Mouse (Mus musculus) MEL (cell line): Measurements from ENCODE around the gene S100pbp. TPM values are rescaled to one million over a fixed set of nuclear protein-coding genes. Genes with fewer than 3 reads are reported as not detected.
A peak's percentile ranks its signal among the peaks of the same experiment; 100 is the strongest.

Experiments
- DNase-seq: peaks from one replicate; pipeline ENCODE4 v3.0.0; 2011; ENCODE audit warnings: low read depth, low spot score
- H3K27ac ChIP-seq: 2 replicates; pipeline ENCODE4 v1.5.1; 2012; ENCODE audit warnings: low read depth, mild to moderate bottlenecking, control low read depth, low read length, moderate library complexity; ENCODE audit not compliant: control insufficient read depth
- H3K27me3 ChIP-seq, 2 experiments: fragments of 150-350 bp in 1 of 2; sonication (generic) in 1 of 2; 2 replicates each; pipeline ENCODE4 v1.6.1; 2012; ENCODE audit warnings: low read length in 2 of 2, mild to moderate bottlenecking in 2 of 2, improper control_type of control experiment in 1 of 2, moderate library complexity in 1 of 2; ENCODE audit not compliant: insufficient read depth in 2 of 2, control insufficient read depth in 1 of 2
- H3K36me3 ChIP-seq, 2 experiments: 2 replicates each; pipeline ENCODE4 v1.6.1; 2012 to 2014; ENCODE audit warnings: low read length in 2 of 2, improper control_type of control experiment in 1 of 2, inconsistent platforms in 1 of 2, mild to moderate bottlenecking in 1 of 2; ENCODE audit not compliant: insufficient read depth in 2 of 2, control insufficient read depth in 1 of 2
- H3K4me1 ChIP-seq, 2 experiments: fragments of 150-350 bp in 1 of 2; sonication (generic) in 1 of 2; 2 replicates each; pipeline ENCODE4 v1.6.1; 2012; ENCODE audit warnings: low read length in 2 of 2, improper control_type of control experiment in 1 of 2, mild to moderate bottlenecking in 1 of 2; ENCODE audit not compliant: insufficient read depth in 2 of 2, control insufficient read depth in 1 of 2
- H3K4me3 ChIP-seq, 2 experiments: fragments of 150-350 bp in 1 of 2; sonication (generic) in 1 of 2; 2 replicates each; pipeline ENCODE4 v1.5.1; 2012; ENCODE audit warnings: low read depth in 2 of 2, low read length in 2 of 2, mild to moderate bottlenecking in 2 of 2, moderate library complexity in 2 of 2, control low read depth in 1 of 2, improper control_type of control experiment in 1 of 2; ENCODE audit not compliant: control insufficient read depth in 1 of 2, insufficient read depth in 1 of 2
- H3K79me2 ChIP-seq: 2 replicates; pipeline ENCODE4 v1.6.1; 2012; ENCODE audit warnings: mild to moderate bottlenecking, low read length, moderate library complexity; ENCODE audit not compliant: control insufficient read depth, poor library complexity, insufficient read depth
- H3K9ac ChIP-seq: 2 replicates; pipeline ENCODE4 v1.6.1; 2012; ENCODE audit warnings: low read depth, mild to moderate bottlenecking, control low read depth, low read length, moderate library complexity; ENCODE audit not compliant: control insufficient read depth, poor library complexity, severe bottlenecking
- H3K9me3 ChIP-seq: fragments of 150-350 bp; sonication (generic); replicated peaks from 2 replicates; pipeline ENCODE4 v1.6.1; 2012; ENCODE audit warnings: mild to moderate bottlenecking, low read length, improper control_type of control experiment, moderate library complexity; ENCODE audit not compliant: insufficient read depth
- CHD1 ChIP-seq: IDR thresholded peaks from 2 replicates; pipeline ENCODE4 v1.6.1; 2012; ENCODE audit warnings: low read depth, mild to moderate bottlenecking, inconsistent platforms, low read length, improper control_type of control experiment
- CHD2 ChIP-seq: IDR thresholded peaks from 2 replicates; pipeline ENCODE4 v1.6.1; 2011; ENCODE audit warnings: low read length, improper control_type of control experiment
- CTCF ChIP-seq, 3 experiments: IDR thresholded peaks in 2 of 3; conservative IDR thresholded peaks in 1 of 3; 2 replicates each; pipeline ENCODE4 v1.5.1; 2011 to 2012; ENCODE audit warnings: low read length in 3 of 3, low read depth in 2 of 3, mild to moderate bottlenecking in 2 of 3, improper control_type of control experiment in 1 of 3, inconsistent platforms in 1 of 3, mixed read lengths in 1 of 3, moderate library complexity in 1 of 3; ENCODE audit not compliant: control insufficient read depth in 1 of 3, insufficient read depth in 1 of 3, poor library complexity in 1 of 3, severe bottlenecking in 1 of 3
- EP300 ChIP-seq, 2 experiments: IDR thresholded peaks; 2 replicates each; pipeline ENCODE4 v1.6.1; 2011; ENCODE audit warnings: improper control_type of control experiment in 2 of 2, low read length in 2 of 2, low read depth in 1 of 2, mild to moderate bottlenecking in 1 of 2
- ETS1 ChIP-seq: IDR thresholded peaks from 2 replicates; pipeline ENCODE4 v1.6.1; 2012; ENCODE audit warnings: low read depth, mild to moderate bottlenecking, inconsistent platforms, low read length, improper control_type of control experiment, moderate library complexity
- GATA1 ChIP-seq: IDR thresholded peaks from 2 replicates; pipeline ENCODE4 v1.6.1; 2011; ENCODE audit warnings: low read depth, low read length, improper control_type of control experiment
- HCFC1 ChIP-seq: IDR thresholded peaks from 2 replicates; pipeline ENCODE4 v1.6.1; 2012; ENCODE audit warnings: low read depth, mild to moderate bottlenecking, inconsistent platforms, low read length, improper control_type of control experiment, moderate library complexity
- JUND ChIP-seq: IDR thresholded peaks from 2 replicates; pipeline ENCODE4 v1.6.1; 2011; ENCODE audit warnings: low read depth, mild to moderate bottlenecking, improper control_type of control experiment, low read length
- KAT2A ChIP-seq: conservative IDR thresholded peaks from 2 replicates; pipeline ENCODE4 v1.6.1; 2012; ENCODE audit warnings: low read depth, low read length, improper control_type of control experiment, inconsistent platforms
- MAFK ChIP-seq: IDR thresholded peaks from 2 replicates; pipeline ENCODE4 v1.6.1; 2011; ENCODE audit warnings: low read depth, mild to moderate bottlenecking, low read length, improper control_type of control experiment, borderline replicate concordance
- MAX ChIP-seq: IDR thresholded peaks from 2 replicates; pipeline ENCODE4 v1.6.1; 2011; ENCODE audit warnings: low read length, improper control_type of control experiment
- MAZ ChIP-seq: IDR thresholded peaks from 2 replicates; pipeline ENCODE4 v1.6.1; 2012; ENCODE audit warnings: low read depth, mild to moderate bottlenecking, inconsistent platforms, low read length, improper control_type of control experiment
- MEF2A ChIP-seq: IDR thresholded peaks from 2 replicates; pipeline ENCODE4 v1.6.1; 2014; ENCODE audit warnings: low read depth, mild to moderate bottlenecking, inconsistent platforms, low read length, improper control_type of control experiment; ENCODE audit not compliant: poor library complexity, insufficient replicate concordance, severe bottlenecking; ENCODE audit errors: extremely low read depth
- MYB ChIP-seq: IDR thresholded peaks from 2 replicates; pipeline ENCODE4 v1.6.1; 2011; ENCODE audit warnings: mild to moderate bottlenecking, low read depth, low read length, improper control_type of control experiment
- MYC ChIP-seq: IDR thresholded peaks from 2 replicates; pipeline ENCODE4 v1.6.1; 2011; ENCODE audit warnings: low read depth, mild to moderate bottlenecking, low read length, improper control_type of control experiment, moderate library complexity
- NRF1 ChIP-seq: IDR thresholded peaks from 2 replicates; pipeline ENCODE4 v1.6.1; 2014; ENCODE audit warnings: low read depth, mild to moderate bottlenecking, inconsistent platforms, low read length, improper control_type of control experiment, moderate library complexity; ENCODE audit not compliant: poor library complexity, insufficient read depth, severe bottlenecking
- POLR2A ChIP-seq, 2 experiments: IDR thresholded peaks; 2 replicates each; pipeline ENCODE4 v1.6.1; 2011 to 2012; ENCODE audit warnings: low read length in 2 of 2, mild to moderate bottlenecking in 2 of 2, control low read depth in 1 of 2, improper control_type of control experiment in 1 of 2, low read depth in 1 of 2, moderate library complexity in 1 of 2; ENCODE audit not compliant: control insufficient read depth in 1 of 2, insufficient read depth in 1 of 2, poor library complexity in 1 of 2
- POLR2AphosphoS2 ChIP-seq: IDR thresholded peaks from 2 replicates; pipeline ENCODE4 v1.6.1; 2011; ENCODE audit warnings: low read length, improper control_type of control experiment
- RAD21 ChIP-seq: IDR thresholded peaks from 2 replicates; pipeline ENCODE4 v1.6.1; 2011; ENCODE audit warnings: mild to moderate bottlenecking, low read depth, low read length, improper control_type of control experiment
- RCOR1 ChIP-seq: IDR thresholded peaks from 2 replicates; pipeline ENCODE4 v1.6.1; 2012; ENCODE audit warnings: low read depth, mild to moderate bottlenecking, inconsistent platforms, low read length, improper control_type of control experiment
- SIN3A ChIP-seq: IDR thresholded peaks from 2 replicates; pipeline ENCODE4 v1.6.1; 2012; ENCODE audit warnings: low read length, improper control_type of control experiment, inconsistent platforms
- TAL1 ChIP-seq: IDR thresholded peaks from 2 replicates; pipeline ENCODE4 v1.6.1; 2012; ENCODE audit warnings: mild to moderate bottlenecking, inconsistent platforms, low read length, moderate library complexity, mixed read lengths
- TCF12 ChIP-seq: IDR thresholded peaks from 2 replicates; pipeline ENCODE4 v1.6.1; 2014; ENCODE audit warnings: low read depth, mild to moderate bottlenecking, inconsistent platforms, low read length, improper control_type of control experiment, moderate library complexity
- UBTF ChIP-seq: IDR thresholded peaks from 2 replicates; pipeline ENCODE4 v1.6.1; 2012; ENCODE audit warnings: low read depth, mild to moderate bottlenecking, inconsistent platforms, low read length, improper control_type of control experiment, moderate library complexity, borderline replicate concordance; ENCODE audit not compliant: insufficient read depth
- USF2 ChIP-seq, 2 experiments: IDR thresholded peaks; 2 replicates each; pipeline ENCODE4 v1.6.1; 2011 to 2012; ENCODE audit warnings: improper control_type of control experiment in 2 of 2, low read length in 2 of 2, borderline replicate concordance in 1 of 2, inconsistent platforms in 1 of 2, low read depth in 1 of 2, mild to moderate bottlenecking in 1 of 2; ENCODE audit not compliant: insufficient read depth in 1 of 2
- ZC3H11A ChIP-seq: IDR thresholded peaks from 2 replicates; pipeline ENCODE4 v1.6.1; 2012; ENCODE audit warnings: low read depth, mild to moderate bottlenecking, inconsistent platforms, low read length, improper control_type of control experiment
- ZMIZ1 ChIP-seq: IDR thresholded peaks from 2 replicates; pipeline ENCODE4 v1.6.1; 2012; ENCODE audit warnings: low read depth, mild to moderate bottlenecking, inconsistent platforms, low read length, improper control_type of control experiment, moderate library complexity
- ZNF384 ChIP-seq: IDR thresholded peaks from 2 replicates; pipeline ENCODE4 v1.6.1; 2012; ENCODE audit warnings: low read depth, mild to moderate bottlenecking, inconsistent platforms, low read length, improper control_type of control experiment
- polyA plus RNA-seq, 2 experiments: library from polyadenylated mRNA; stranded (reverse) in 1 of 2; unstranded in 1 of 2; fragments of >175 nt in 1 of 2; fragments of >200 nt in 1 of 2; gene quantifications; 2 replicates each; pipeline versions ENCODE4 v1.2.1 to v1.2.4; 2012; ENCODE audit warnings: low replicate concordance in 2 of 2, low read depth in 1 of 2; ENCODE audit not compliant: insufficient read length in 2 of 2, insufficient read depth in 1 of 2, missing spikeins in 1 of 2
- total RNA-seq: library from RNA; depleted of rRNA; stranded (reverse); fragments of 300-350 nt; gene quantifications from 2 replicates; pipeline ENCODE4 v1.2.3, GENCODE M21; 2012

Gene S100pbp
- total and polyA plus RNA-seq, 3 experiments = 11.6 to 28.3 TPM; not detected in 1

GRCm38 (mm10) chr4:129140808-129141207 lies 48.7 kb downstream of the S100pbp start (continued):
- TF ChIP-seq UBTF = no peak
- no peak for TF ChIP-seq MYB
- TF ChIP-seq CHD2 = no peak
- no peak for TF ChIP-seq RAD21
- peak; percentile 6; the same call in 1 of the 2 replicates for TF ChIP-seq ZC3H11A
- no peak for TF ChIP-seq ZNF384
- TF ChIP-seq USF2 (IDR thresholded peaks at IDR 0.05; ENCODE audit: borderline replicate concordance in 1 of 2, insufficient read depth in 1 of 2, low read depth in 1 of 2, low read length in 2 of 2) = no peak
- peak; percentile 60 for TF ChIP-seq MAFK

GRCm38 (mm10) chr4:129139642-129140041 lies 49.9 kb downstream of the S100pbp start:
- Histone ChIP-seq H3K27ac (peak overlapping the region; percentile 70), H3K9me3 (no peaks in the 10 kb centered on the region), H3K4me1 (peaks cover 35 to 59% of the 10 kb centered on the region in 2 experiments), H3K9ac (no peak overlapping the region), H3K4me3 (no peak overlapping the region), H3K36me3 (peaks cover 0 to 48% of the 10 kb centered on the region in 2 experiments; a peak in 2 of 4 replicates), H3K27me3 (no peaks in the 10 kb centered on the region), H3K79me2 (peaks cover 3% of the 10 kb centered on the region; the same call in 1 of the 2 replicates)
- no peak for TF ChIP-seq CHD1
- TF ChIP-seq UBTF = no peak
- TF ChIP-seq USF2 (IDR thresholded peaks at IDR 0.05; ENCODE audit: borderline replicate concordance in 1 of 2, insufficient read depth in 1 of 2, low read depth in 1 of 2, low read length in 2 of 2) = no peak
- no peak for TF ChIP-seq MYC
- no peak for TF ChIP-seq RCOR1
- TF ChIP-seq MEF2A = no peak
- TF ChIP-seq CTCF (IDR thresholded peaks at IDR 0.05 in 2 of 3, conservative IDR thresholded peaks at IDR 0.05 in 1 of 3; ENCODE audit: control insufficient read depth in 1 of 3, insufficient read depth in 1 of 3, low read depth in 2 of 3, low read length in 3 of 3, poor library complexity in 1 of 3, severe bottlenecking in 1 of 3) = no peak
- TF ChIP-seq NRF1 = no peak
- TF ChIP-seq KAT2A = no peak
- TF ChIP-seq GATA1 = peak; percentile 64; the same call in 1 of the 2 replicates
- TF ChIP-seq TCF12 = peak; percentile 83
- TF ChIP-seq SIN3A = peak; percentile 43; the same call in 1 of the 2 replicates
- no peak for TF ChIP-seq JUND
- TF ChIP-seq POLR2A (IDR thresholded peaks at IDR 0.05; ENCODE audit: control insufficient read depth in 1 of 2, insufficient read depth in 1 of 2, low read depth in 1 of 2, low read length in 2 of 2, poor library complexity in 1 of 2) = no peak
- TF ChIP-seq POLR2AphosphoS2 = no peak
- TF ChIP-seq EP300 (IDR thresholded peaks at IDR 0.05; ENCODE audit: low read depth in 1 of 2, low read length in 2 of 2) = peak; percentile 62 to 76; a peak in 3 of 4 replicates
- TF ChIP-seq MAX = no peak
- no peak for TF ChIP-seq CHD2
- no peak for TF ChIP-seq ZNF384
- TF ChIP-seq RAD21 = no peak
- TF ChIP-seq TAL1 = peak; percentile 85
- TF ChIP-seq HCFC1 = 0 out of 2 replicates have a peak, but pooled peaks have one; percentile 13
- peak; percentile 83 for TF ChIP-seq ETS1
- TF ChIP-seq ZMIZ1 = no peak
- TF ChIP-seq MAZ = no peak
- DNase-seq = peak; percentile 70
